Comparison of ENCODE assay signal across 12 mouse cellular contexts in genomic region chr8:127183533-127183932, GRCm38 (mm10).
DNase-seq lines count a peak whose midpoint lies in the region; ATAC-seq and TF ChIP-seq lines count a peak whose summit lies in the region.
"Had no signal": no experiment of that assay in that cellular context is flagged by ENCODE, and none has a peak within 500 bp of the region (broad histone marks: within the 10 kb centered on the region; RNA-seq: fewer than 3 reads in every experiment).

No protein-coding gene starts in this region.

- no peaks in the 10 kb centered on the region for H3K36me3 ChIP-seq in hindbrain, embryonic 12.5 days
- no peaks in the 10 kb centered on the region for H3K36me3 ChIP-seq in hindbrain, embryonic 13.5 days
- H3K36me3 ChIP-seq in lung, postnatal 0 days (ENCODE audit: insufficient read depth, low read length) = no peaks in the 10 kb centered on the region
- H3K36me3 ChIP-seq in limb, embryonic 13.5 days = no peaks in the 10 kb centered on the region
- no peaks in the 10 kb centered on the region for H3K36me3 ChIP-seq in liver, embryonic 16.5 days (ENCODE audit: control insufficient read depth, insufficient read depth)

- no peak overlapping the region for H3K27ac ChIP-seq in hindbrain, embryonic 12.5 days
- H3K27ac ChIP-seq in hindbrain, embryonic 13.5 days = no peak overlapping the region
- no peak overlapping the region for H3K27ac ChIP-seq in lung, postnatal 0 days (ENCODE audit: low read length)
- 0 out of 2 replicates have a peak overlapping the region, but pooled peaks have one; percentile 22 for H3K27ac ChIP-seq in limb, embryonic 13.5 days
- peak overlapping the region; percentile 57 for H3K27ac ChIP-seq in liver, embryonic 16.5 days (ENCODE audit: low read length)

- DNase-seq in lung, postnatal 0 days (ENCODE audit: low spot score) = no peak
- no peak for DNase-seq in lung, adult 2 months
- no peak for DNase-seq in layer of hippocampus, adult 8-10 months (ENCODE audit: low spot score in 2 of 2)
- DNase-seq: cerebellum, adult 8-10 months; kidney, adult 18-20 months; layer of hippocampus, adult 9-11 months; thymus, postnatal 36 days had no signal

- no peak overlapping the region for H3K4me3 ChIP-seq in hindbrain, embryonic 12.5 days
- H3K4me3 ChIP-seq in hindbrain, embryonic 13.5 days = no peak overlapping the region
- no peak overlapping the region for H3K4me3 ChIP-seq in lung, postnatal 0 days (ENCODE audit: low read depth, low read length)
- no peak overlapping the region for H3K4me3 ChIP-seq in lung, adult 2 months (replicated peaks; ENCODE audit: extremely low read depth, low read depth, low read length)
- no peak overlapping the region for H3K4me3 ChIP-seq in limb, embryonic 13.5 days
- H3K4me3 ChIP-seq in liver, embryonic 16.5 days (ENCODE audit: low read depth, low read length) = no peak overlapping the region

- TF ChIP-seq POLR2A in lung, adult 2 months (IDR thresholded peaks at IDR 0.05; ENCODE audit: borderline replicate concordance, extremely low read depth, low read depth, low read length) = no peak

- peaks cover 29% of the 10 kb centered on the region for H3K4me1 ChIP-seq in hindbrain, embryonic 12.5 days
- peaks cover 48% of the 10 kb centered on the region for H3K4me1 ChIP-seq in hindbrain, embryonic 13.5 days (replicated peaks)
- peaks cover 8% of the 10 kb centered on the region; the same call in 1 of the 2 replicates for H3K4me1 ChIP-seq in lung, postnatal 0 days (ENCODE audit: insufficient read depth, low read depth, low read length)
- H3K4me1 ChIP-seq in lung, adult 2 months (ENCODE audit: control insufficient read depth, insufficient read depth, low read length) = peaks cover 18% of the 10 kb centered on the region
- H3K4me1 ChIP-seq in limb, embryonic 13.5 days = peaks cover 55% of the 10 kb centered on the region
- peaks cover 5% of the 10 kb centered on the region; the same call in 1 of the 2 replicates for H3K4me1 ChIP-seq in liver, embryonic 16.5 days (ENCODE audit: control insufficient read depth, low read depth, low read length)

- TF ChIP-seq CTCF in lung, postnatal 0 days (IDR thresholded peaks at IDR 0.05) = no peak
- no peak for TF ChIP-seq CTCF in lung, adult 2 months (IDR thresholded peaks at IDR 0.05; ENCODE audit: insufficient read depth, low read length)

- H3K9ac ChIP-seq in hindbrain, embryonic 12.5 days = 0 out of 2 replicates have a peak overlapping the region, but pooled peaks have one; percentile 25
- H3K9ac ChIP-seq in hindbrain, embryonic 13.5 days = no peak overlapping the region
- no peak overlapping the region for H3K9ac ChIP-seq in lung, postnatal 0 days (replicated peaks; ENCODE audit: low read depth)
- no peak overlapping the region for H3K9ac ChIP-seq in limb, embryonic 13.5 days
- H3K9ac ChIP-seq in liver, embryonic 16.5 days (ENCODE audit: low read depth, low read length) = no peak overlapping the region

- no peak for ATAC-seq in hindbrain, embryonic 12.5 days (ENCODE audit: low FRiP score)
- ATAC-seq in hindbrain, embryonic 13.5 days (ENCODE audit: low FRiP score) = no peak
- peak; percentile 35 for ATAC-seq in lung, postnatal 0 days
- 0 out of 2 replicates have a peak, but pooled peaks have one; percentile 30 for ATAC-seq in limb, embryonic 13.5 days (ENCODE audit: low FRiP score, low read depth)
- no peak for ATAC-seq in liver, embryonic 16.5 days (ENCODE audit: low read depth)

- 48% methylated on average over 2 of the region's 2 CpGs for WGBS in hindbrain, embryonic 12.5 days
- 55% methylated on average over 2 of the region's 2 CpGs for WGBS in hindbrain, embryonic 13.5 days
- WGBS in lung, postnatal 0 days = 19% methylated on average over 2 of the region's 2 CpGs
- 33% methylated on average over 2 of the region's 2 CpGs for WGBS in lung, adult 2 months
- 49% methylated on average over 2 of the region's 2 CpGs for WGBS in limb, embryonic 13.5 days
- WGBS in liver, embryonic 16.5 days (ENCODE audit: insufficient replicate concordance) = 28% methylated on average over 2 of the region's 2 CpGs

- H3K4me2 ChIP-seq in hindbrain, embryonic 12.5 days (replicated peaks) = no peak overlapping the region
- H3K4me2 ChIP-seq in hindbrain, embryonic 13.5 days = no peak overlapping the region
- no peak overlapping the region for H3K4me2 ChIP-seq in lung, postnatal 0 days (replicated peaks; ENCODE audit: low read depth, low read length)
- H3K4me2 ChIP-seq in limb, embryonic 13.5 days (replicated peaks) = no peak overlapping the region
- peak overlapping the region; percentile 20; the same call in 1 of the 2 replicates for H3K4me2 ChIP-seq in liver, embryonic 16.5 days (ENCODE audit: low read depth, low read length)

- H3K27me3 ChIP-seq in hindbrain, embryonic 12.5 days = no peaks in the 10 kb centered on the region
- H3K27me3 ChIP-seq in hindbrain, embryonic 13.5 days = no peaks in the 10 kb centered on the region
- H3K27me3 ChIP-seq in lung, postnatal 0 days (replicated peaks; ENCODE audit: insufficient read depth, low read length) = no peaks in the 10 kb centered on the region
- no peaks in the 10 kb centered on the region for H3K27me3 ChIP-seq in limb, embryonic 13.5 days
- H3K27me3 ChIP-seq in liver, embryonic 16.5 days (ENCODE audit: control insufficient read depth, insufficient read depth, low read depth, low read length) = no peaks in the 10 kb centered on the region
- H3K27me3 ChIP-seq: Patski had no signal

- TF ChIP-seq EP300 in lung, postnatal 0 days (IDR thresholded peaks at IDR 0.05) = no peak

- no peaks in the 10 kb centered on the region for H3K9me3 ChIP-seq in hindbrain, embryonic 12.5 days (replicated peaks)
- H3K9me3 ChIP-seq in hindbrain, embryonic 13.5 days = no peaks in the 10 kb centered on the region
- no peaks in the 10 kb centered on the region for H3K9me3 ChIP-seq in lung, postnatal 0 days (ENCODE audit: low read length)
- H3K9me3 ChIP-seq in limb, embryonic 13.5 days = no peaks in the 10 kb centered on the region
- H3K9me3 ChIP-seq in liver, embryonic 16.5 days (replicated peaks; ENCODE audit: control insufficient read depth, low read length) = no peaks in the 10 kb centered on the region

Comparison
In these comparisons a context has a peak if more than half of its experiments do, and no peak if none do; other contexts are left out.
1. ATAC-seq: peak in lung, postnatal 0 days (single experiment) and limb, embryonic 13.5 days (single experiment); none in hindbrain, embryonic 12.5 days (single experiment), hindbrain, embryonic 13.5 days (single experiment) and liver, embryonic 16.5 days (single experiment).
2. H3K27ac ChIP-seq: peak in limb, embryonic 13.5 days (single experiment) and liver, embryonic 16.5 days (single experiment); none in hindbrain, embryonic 12.5 days (single experiment), hindbrain, embryonic 13.5 days (single experiment) and lung, postnatal 0 days (single experiment).